Mouse (Mus musculus) MEL (cell line): ENCODE measurements around the gene Cog4. TPM values are rescaled to one million over a fixed set of nuclear protein-coding genes. Genes with fewer than 3 reads are reported as not detected.

Source experiments
- DNase-seq: peaks from one replicate; pipeline ENCODE4 v3.0.0; 2011; ENCODE audit warnings: low read depth, low spot score
- H3K27ac ChIP-seq: 2 replicates; pipeline ENCODE4 v1.5.1; 2012; ENCODE audit warnings: low read depth, mild to moderate bottlenecking, control low read depth, low read length, moderate library complexity; ENCODE audit not compliant: control insufficient read depth
- H3K27me3 ChIP-seq, 2 experiments: fragments of 150-350 bp in 1 of 2; sonication (generic) in 1 of 2; 2 replicates each; pipeline ENCODE4 v1.6.1; 2012; ENCODE audit warnings: low read length in 2 of 2, mild to moderate bottlenecking in 2 of 2, improper control_type of control experiment in 1 of 2, moderate library complexity in 1 of 2; ENCODE audit not compliant: insufficient read depth in 2 of 2, control insufficient read depth in 1 of 2
- H3K36me3 ChIP-seq, 2 experiments: 2 replicates each; pipeline ENCODE4 v1.6.1; 2012 to 2014; ENCODE audit warnings: low read length in 2 of 2, improper control_type of control experiment in 1 of 2, inconsistent platforms in 1 of 2, mild to moderate bottlenecking in 1 of 2; ENCODE audit not compliant: insufficient read depth in 2 of 2, control insufficient read depth in 1 of 2
- H3K4me1 ChIP-seq, 2 experiments: fragments of 150-350 bp in 1 of 2; sonication (generic) in 1 of 2; 2 replicates each; pipeline ENCODE4 v1.6.1; 2012; ENCODE audit warnings: low read length in 2 of 2, improper control_type of control experiment in 1 of 2, mild to moderate bottlenecking in 1 of 2; ENCODE audit not compliant: insufficient read depth in 2 of 2, control insufficient read depth in 1 of 2
- H3K4me3 ChIP-seq, 2 experiments: fragments of 150-350 bp in 1 of 2; sonication (generic) in 1 of 2; 2 replicates each; pipeline ENCODE4 v1.5.1; 2012; ENCODE audit warnings: low read depth in 2 of 2, low read length in 2 of 2, mild to moderate bottlenecking in 2 of 2, moderate library complexity in 2 of 2, control low read depth in 1 of 2, improper control_type of control experiment in 1 of 2; ENCODE audit not compliant: control insufficient read depth in 1 of 2, insufficient read depth in 1 of 2
- H3K79me2 ChIP-seq: 2 replicates; pipeline ENCODE4 v1.6.1; 2012; ENCODE audit warnings: mild to moderate bottlenecking, low read length, moderate library complexity; ENCODE audit not compliant: control insufficient read depth, poor library complexity, insufficient read depth
- H3K9ac ChIP-seq: 2 replicates; pipeline ENCODE4 v1.6.1; 2012; ENCODE audit warnings: low read depth, mild to moderate bottlenecking, control low read depth, low read length, moderate library complexity; ENCODE audit not compliant: control insufficient read depth, poor library complexity, severe bottlenecking
- H3K9me3 ChIP-seq: fragments of 150-350 bp; sonication (generic); replicated peaks from 2 replicates; pipeline ENCODE4 v1.6.1; 2012; ENCODE audit warnings: mild to moderate bottlenecking, low read length, improper control_type of control experiment, moderate library complexity; ENCODE audit not compliant: insufficient read depth
- BHLHE40 ChIP-seq: IDR thresholded peaks from 2 replicates; pipeline ENCODE4 v1.6.1; 2012; ENCODE audit warnings: low read depth, mild to moderate bottlenecking, inconsistent platforms, low read length, improper control_type of control experiment, borderline replicate concordance
- CHD1 ChIP-seq: IDR thresholded peaks from 2 replicates; pipeline ENCODE4 v1.6.1; 2012; ENCODE audit warnings: low read depth, mild to moderate bottlenecking, inconsistent platforms, low read length, improper control_type of control experiment
- CHD2 ChIP-seq: IDR thresholded peaks from 2 replicates; pipeline ENCODE4 v1.6.1; 2011; ENCODE audit warnings: low read length, improper control_type of control experiment
- CTCF ChIP-seq, 3 experiments: IDR thresholded peaks in 2 of 3; conservative IDR thresholded peaks in 1 of 3; 2 replicates each; pipeline ENCODE4 v1.5.1; 2011 to 2012; ENCODE audit warnings: low read length in 3 of 3, low read depth in 2 of 3, mild to moderate bottlenecking in 2 of 3, improper control_type of control experiment in 1 of 3, inconsistent platforms in 1 of 3, mixed read lengths in 1 of 3, moderate library complexity in 1 of 3; ENCODE audit not compliant: control insufficient read depth in 1 of 3, insufficient read depth in 1 of 3, poor library complexity in 1 of 3, severe bottlenecking in 1 of 3
- ELF1 ChIP-seq: IDR thresholded peaks from 2 replicates; pipeline ENCODE4 v1.6.1; 2014; ENCODE audit warnings: low read depth, mild to moderate bottlenecking, inconsistent platforms, low read length, improper control_type of control experiment, moderate library complexity
- EP300 ChIP-seq, 2 experiments: IDR thresholded peaks; 2 replicates each; pipeline ENCODE4 v1.6.1; 2011; ENCODE audit warnings: improper control_type of control experiment in 2 of 2, low read length in 2 of 2, low read depth in 1 of 2, mild to moderate bottlenecking in 1 of 2
- ETS1 ChIP-seq: IDR thresholded peaks from 2 replicates; pipeline ENCODE4 v1.6.1; 2012; ENCODE audit warnings: low read depth, mild to moderate bottlenecking, inconsistent platforms, low read length, improper control_type of control experiment, moderate library complexity
- GABPA ChIP-seq: IDR thresholded peaks from 2 replicates; pipeline ENCODE4 v1.6.1; 2012; ENCODE audit warnings: low read depth, mild to moderate bottlenecking, inconsistent platforms, low read length, improper control_type of control experiment, moderate library complexity
- HCFC1 ChIP-seq: IDR thresholded peaks from 2 replicates; pipeline ENCODE4 v1.6.1; 2012; ENCODE audit warnings: low read depth, mild to moderate bottlenecking, inconsistent platforms, low read length, improper control_type of control experiment, moderate library complexity
- MAFK ChIP-seq: IDR thresholded peaks from 2 replicates; pipeline ENCODE4 v1.6.1; 2011; ENCODE audit warnings: low read depth, mild to moderate bottlenecking, low read length, improper control_type of control experiment, borderline replicate concordance
- MAZ ChIP-seq: IDR thresholded peaks from 2 replicates; pipeline ENCODE4 v1.6.1; 2012; ENCODE audit warnings: low read depth, mild to moderate bottlenecking, inconsistent platforms, low read length, improper control_type of control experiment
- MEF2A ChIP-seq: IDR thresholded peaks from 2 replicates; pipeline ENCODE4 v1.6.1; 2014; ENCODE audit warnings: low read depth, mild to moderate bottlenecking, inconsistent platforms, low read length, improper control_type of control experiment; ENCODE audit not compliant: poor library complexity, insufficient replicate concordance, severe bottlenecking; ENCODE audit errors: extremely low read depth
- MXI1 ChIP-seq: IDR thresholded peaks from 2 replicates; pipeline ENCODE4 v1.6.1; 2011; ENCODE audit warnings: mild to moderate bottlenecking, low read depth, low read length, improper control_type of control experiment
- MYC ChIP-seq: IDR thresholded peaks from 2 replicates; pipeline ENCODE4 v1.6.1; 2011; ENCODE audit warnings: low read depth, mild to moderate bottlenecking, low read length, improper control_type of control experiment, moderate library complexity
- POLR2A ChIP-seq, 2 experiments: IDR thresholded peaks; 2 replicates each; pipeline ENCODE4 v1.6.1; 2011 to 2012; ENCODE audit warnings: low read length in 2 of 2, mild to moderate bottlenecking in 2 of 2, control low read depth in 1 of 2, improper control_type of control experiment in 1 of 2, low read depth in 1 of 2, moderate library complexity in 1 of 2; ENCODE audit not compliant: control insufficient read depth in 1 of 2, insufficient read depth in 1 of 2, poor library complexity in 1 of 2
- POLR2AphosphoS2 ChIP-seq: IDR thresholded peaks from 2 replicates; pipeline ENCODE4 v1.6.1; 2011; ENCODE audit warnings: low read length, improper control_type of control experiment
- POLR2AphosphoS5 ChIP-seq: IDR thresholded peaks from 2 replicates; pipeline ENCODE4 v1.6.1; 2012; ENCODE audit warnings: low read depth, borderline replicate concordance, mild to moderate bottlenecking, inconsistent platforms, low read length, moderate library complexity, mixed read lengths
- RAD21 ChIP-seq: IDR thresholded peaks from 2 replicates; pipeline ENCODE4 v1.6.1; 2011; ENCODE audit warnings: mild to moderate bottlenecking, low read depth, low read length, improper control_type of control experiment
- SIN3A ChIP-seq: IDR thresholded peaks from 2 replicates; pipeline ENCODE4 v1.6.1; 2012; ENCODE audit warnings: low read length, improper control_type of control experiment, inconsistent platforms
- SMC3 ChIP-seq: IDR thresholded peaks from 2 replicates; pipeline ENCODE4 v1.6.1; 2011; ENCODE audit warnings: low read depth, low read length, improper control_type of control experiment
- TAL1 ChIP-seq: IDR thresholded peaks from 2 replicates; pipeline ENCODE4 v1.6.1; 2012; ENCODE audit warnings: mild to moderate bottlenecking, inconsistent platforms, low read length, moderate library complexity, mixed read lengths
- TBP ChIP-seq: IDR thresholded peaks from 2 replicates; pipeline ENCODE4 v1.8.0; 2011; ENCODE audit warnings: low read depth, low read length, improper control_type of control experiment
- TCF12 ChIP-seq: IDR thresholded peaks from 2 replicates; pipeline ENCODE4 v1.6.1; 2014; ENCODE audit warnings: low read depth, mild to moderate bottlenecking, inconsistent platforms, low read length, improper control_type of control experiment, moderate library complexity
- UBTF ChIP-seq: IDR thresholded peaks from 2 replicates; pipeline ENCODE4 v1.6.1; 2012; ENCODE audit warnings: low read depth, mild to moderate bottlenecking, inconsistent platforms, low read length, improper control_type of control experiment, moderate library complexity, borderline replicate concordance; ENCODE audit not compliant: insufficient read depth
- ZC3H11A ChIP-seq: IDR thresholded peaks from 2 replicates; pipeline ENCODE4 v1.6.1; 2012; ENCODE audit warnings: low read depth, mild to moderate bottlenecking, inconsistent platforms, low read length, improper control_type of control experiment
- ZNF384 ChIP-seq: IDR thresholded peaks from 2 replicates; pipeline ENCODE4 v1.6.1; 2012; ENCODE audit warnings: low read depth, mild to moderate bottlenecking, inconsistent platforms, low read length, improper control_type of control experiment
- polyA plus RNA-seq, 2 experiments: library from polyadenylated mRNA; stranded (reverse) in 1 of 2; unstranded in 1 of 2; fragments of >175 nt in 1 of 2; fragments of >200 nt in 1 of 2; gene quantifications; 2 replicates each; pipeline versions ENCODE4 v1.2.1 to v1.2.4; 2012; ENCODE audit warnings: low replicate concordance in 2 of 2, low read depth in 1 of 2; ENCODE audit not compliant: insufficient read length in 2 of 2, insufficient read depth in 1 of 2, missing spikeins in 1 of 2
- total RNA-seq: library from RNA; depleted of rRNA; stranded (reverse); fragments of 300-350 nt; gene quantifications from 2 replicates; pipeline ENCODE4 v1.2.3, GENCODE M21; 2012

Gene Cog4
- total and polyA plus RNA-seq, 3 experiments, result 32.1 to 35.3 TPM; not detected in 1

- Histone ChIP-seq H3K36me3 (no peaks in the 10 kb centered on the region), H3K9ac (no peak overlapping the region), H3K27me3 (no peaks in the 10 kb centered on the region), H3K4me3 (no peak overlapping the region), H3K79me2 (no peaks in the 10 kb centered on the region), H3K9me3 (no peaks in the 10 kb centered on the region), H3K4me1 (no peaks in the 10 kb centered on the region), H3K27ac (no peak overlapping the region)
- TF ChIP-seq SIN3A (no peak), MEF2A (no peak), SMC3 (no peak), ETS1 (no peak), TBP (no peak), MXI1 (no peak), POLR2AphosphoS2 (no peak), ZC3H11A (no peak), BHLHE40 (no peak), GABPA (no peak), MAZ (no peak), POLR2A (IDR thresholded peaks at IDR 0.05; ENCODE audit: control insufficient read depth in 1 of 2, insufficient read depth in 1 of 2, low read depth in 1 of 2, low read length in 2 of 2, poor library complexity in 1 of 2) (no peak), CHD1 (no peak), TAL1 (no peak)
- DNase-seq, result no peak
Measured at GRCm38 (mm10) chr8:110895812-110896211, 49.4 kb downstream of the Cog4 start.

- peaks cover 3 to 7% of the 10 kb centered on the region in 2 experiments; a peak in 2 of 4 replicates for H3K4me1 ChIP-seq
- H3K79me2 ChIP-seq, result no peaks in the 10 kb centered on the region; the same call in 1 of the 2 replicates
- H3K27ac ChIP-seq, result no peak overlapping the region
- no peak overlapping the region for H3K9ac ChIP-seq
- H3K27me3 ChIP-seq, result no peaks in the 10 kb centered on the region
- no peak for DNase-seq
- H3K36me3 ChIP-seq, result peaks cover 0 to 6% of the 10 kb centered on the region in 2 experiments; a peak in 2 of 4 replicates
- no peak overlapping the region for H3K4me3 ChIP-seq
- no peak for TF ChIP-seq HCFC1
- TF ChIP-seq CHD2, result no peak
- TF ChIP-seq CTCF (IDR thresholded peaks at IDR 0.05 in 2 of 3, conservative IDR thresholded peaks at IDR 0.05 in 1 of 3; ENCODE audit: control insufficient read depth in 1 of 3, insufficient read depth in 1 of 3, low read depth in 2 of 3, low read length in 3 of 3, poor library complexity in 1 of 3, severe bottlenecking in 1 of 3), result peak in 2 of 3 experiments; percentile 20 to 25; a peak in 3 of 6 replicates
- TF ChIP-seq RAD21, result no peak; the same call in 1 of the 2 replicates
- no peak for TF ChIP-seq UBTF
- no peak for TF ChIP-seq MYC
- peak; percentile 22; the same call in 1 of the 2 replicates for TF ChIP-seq SMC3
- no peak for TF ChIP-seq TCF12
- TF ChIP-seq SIN3A, result no peak
- no peak for TF ChIP-seq EP300 (IDR thresholded peaks at IDR 0.05; ENCODE audit: low read depth in 1 of 2, low read length in 2 of 2)
- no peak for TF ChIP-seq MXI1
- TF ChIP-seq POLR2AphosphoS5, result no peak
- TF ChIP-seq MAFK, result no peak
- peak; percentile 79 for TF ChIP-seq ZNF384
- TF ChIP-seq TAL1, result no peak
- no peak for TF ChIP-seq ELF1
- TF ChIP-seq, all 39 proteins: peak for 3
- no peaks in the 10 kb centered on the region for H3K9me3 ChIP-seq
Measured at GRCm38 (mm10) chr8:110897495-110897894, 51.1 kb downstream of the Cog4 start.
